Mouse (Mus musculus): Measurements from ENCODE around the gene Cd83.

Cd83 gene

DNA sequence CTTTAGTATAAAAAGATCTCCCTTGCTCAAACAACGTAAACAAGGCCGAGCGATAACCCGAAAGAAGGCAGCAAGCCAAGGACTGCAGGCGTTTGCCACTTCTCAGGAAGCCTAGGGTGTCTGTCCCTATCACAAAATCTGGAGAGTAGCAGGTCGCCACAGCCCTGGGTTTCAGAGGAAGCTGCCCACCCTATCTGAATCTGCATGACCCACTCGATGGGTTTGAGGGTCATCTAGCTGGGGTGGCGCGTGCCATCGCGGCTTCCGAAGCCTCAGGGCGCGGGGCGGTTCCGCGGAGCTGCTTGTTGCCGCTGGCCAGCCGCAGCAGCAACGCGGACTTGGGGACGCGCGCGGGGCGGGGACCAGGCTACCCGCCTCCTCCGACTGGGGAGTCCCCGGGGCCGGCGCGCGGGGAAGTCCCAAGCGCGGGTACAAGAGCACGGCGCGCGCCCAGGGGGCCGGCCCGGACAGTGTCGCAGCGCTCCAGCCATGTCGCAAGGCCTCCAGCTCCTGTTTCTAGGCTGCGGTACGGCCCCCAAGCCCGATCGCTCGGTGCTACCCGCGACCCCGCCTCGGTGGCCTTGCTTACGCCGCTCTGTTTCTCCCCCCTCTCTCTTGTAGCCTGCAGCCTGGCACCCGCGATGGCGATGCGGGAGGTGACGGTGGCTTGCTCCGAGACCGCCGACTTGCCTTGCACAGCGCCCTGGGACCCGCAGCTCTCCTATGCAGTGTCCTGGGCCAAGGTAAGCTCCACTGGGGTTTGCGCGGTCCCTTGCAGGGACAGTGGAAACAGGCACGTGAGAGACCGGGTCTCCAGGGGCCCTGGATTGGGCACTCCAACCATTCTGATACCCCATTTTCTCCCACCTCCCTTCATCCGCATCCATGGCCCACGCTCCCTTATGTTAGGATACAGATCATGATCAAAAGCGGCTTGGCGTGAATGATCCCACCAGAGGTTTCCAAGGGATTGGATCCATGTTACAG is at the start of gene Cd83:
Cd83 (plus strand) TSS at position 51 of the 987 bp plus-strand sequence.
- peak; percentile 69 for DNase-seq (ENCODE audit: low read depth, low spot score)

DNA sequence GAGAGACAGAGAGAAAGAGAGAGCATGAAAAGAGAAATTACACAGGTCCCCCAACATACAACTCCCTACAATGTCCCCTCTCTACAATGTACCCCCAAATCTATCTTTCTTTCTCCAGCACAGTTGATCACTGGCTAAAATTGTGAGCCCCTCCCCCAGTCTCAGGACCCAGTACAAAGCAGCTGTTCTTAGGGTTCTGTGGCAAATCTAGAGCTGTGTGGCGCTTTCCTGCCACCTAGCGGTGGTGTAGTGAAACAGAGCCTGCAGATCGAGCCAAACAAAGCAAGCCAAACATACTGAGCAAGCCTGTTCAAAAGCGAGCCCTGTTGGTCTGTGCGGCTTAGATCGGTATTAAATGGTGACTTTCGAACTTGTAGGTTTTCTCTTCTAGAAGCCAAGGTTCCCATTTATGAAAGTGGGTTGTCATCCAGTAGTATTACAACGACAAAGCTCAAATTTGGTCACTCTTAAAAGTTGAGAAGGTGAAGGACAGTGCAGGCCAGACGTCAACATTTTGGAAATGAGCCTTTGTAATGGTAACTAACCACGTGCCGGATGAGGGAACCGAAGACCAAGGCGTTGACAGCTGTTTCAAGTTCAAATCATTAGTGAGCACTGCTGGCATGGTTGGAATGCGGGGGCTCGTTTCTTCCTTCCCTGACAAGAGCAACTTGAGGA is 44.8 kb upstream of the Cd83 start:
- DNase-seq (ENCODE audit: low read depth, low spot score) = peak; percentile 92

DNA sequence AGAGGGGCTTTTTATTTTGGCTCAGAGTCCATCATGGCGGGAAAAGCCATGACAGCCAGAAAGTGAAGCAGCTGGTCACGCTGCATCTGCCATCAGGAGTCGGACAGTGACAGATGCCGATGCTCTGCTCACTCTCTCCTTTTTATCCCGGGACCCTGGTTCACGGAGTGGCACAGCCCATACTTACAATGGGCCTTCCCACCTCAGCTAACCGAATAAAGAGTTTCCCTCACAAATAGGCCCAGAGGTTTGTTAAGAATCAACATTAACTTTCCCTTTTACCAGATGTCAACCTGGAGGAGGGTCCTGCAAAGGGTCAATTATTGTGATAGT is 44.3 kb upstream of the Cd83 start:
- DNase-seq (ENCODE audit: low read depth, low spot score) = no peak

DNA sequence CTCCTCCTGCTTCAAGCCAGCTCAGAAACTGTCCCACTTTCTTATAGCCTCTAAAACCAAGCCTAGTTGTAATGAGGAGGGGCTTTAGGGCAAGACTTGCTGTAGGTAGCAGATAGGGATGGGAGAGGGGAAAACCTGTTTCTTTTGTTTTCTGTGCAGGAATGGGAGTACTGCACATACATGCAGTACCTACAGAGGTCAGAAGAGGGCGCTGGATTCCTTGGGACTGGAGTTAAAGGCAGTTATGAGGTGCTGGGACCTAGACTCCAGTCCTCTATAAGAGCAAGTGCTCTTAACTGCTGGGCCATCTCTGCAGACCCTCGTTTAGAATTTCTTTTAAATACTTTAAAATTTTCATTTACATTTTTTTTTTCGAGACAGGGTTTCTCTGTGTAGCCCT is 41.9 kb upstream of the Cd83 start:
- peak; percentile 34 for DNase-seq (ENCODE audit: low read depth, low spot score)

DNA sequence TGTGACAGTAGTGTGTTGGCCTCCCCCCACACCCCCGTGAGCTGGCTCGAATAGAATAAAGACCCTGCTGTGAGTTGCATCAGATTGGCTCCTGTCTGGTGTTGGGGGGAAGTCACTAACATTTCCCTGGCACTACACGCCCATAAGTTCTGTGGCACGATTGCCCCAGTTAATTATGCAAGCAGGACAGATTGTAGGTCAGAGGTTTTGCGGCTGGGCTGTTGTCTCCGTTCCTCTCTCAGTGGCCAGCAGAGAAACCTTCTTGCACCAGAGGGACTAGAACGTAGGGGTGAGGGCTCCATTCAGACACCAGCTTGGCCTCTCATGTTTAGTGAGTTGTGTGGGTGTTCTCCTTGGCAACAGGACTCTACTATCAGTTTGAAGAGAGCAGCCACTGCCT is 40.3 kb upstream of the Cd83 start:
- DNase-seq (ENCODE audit: low read depth, low spot score) = no peak

DNA sequence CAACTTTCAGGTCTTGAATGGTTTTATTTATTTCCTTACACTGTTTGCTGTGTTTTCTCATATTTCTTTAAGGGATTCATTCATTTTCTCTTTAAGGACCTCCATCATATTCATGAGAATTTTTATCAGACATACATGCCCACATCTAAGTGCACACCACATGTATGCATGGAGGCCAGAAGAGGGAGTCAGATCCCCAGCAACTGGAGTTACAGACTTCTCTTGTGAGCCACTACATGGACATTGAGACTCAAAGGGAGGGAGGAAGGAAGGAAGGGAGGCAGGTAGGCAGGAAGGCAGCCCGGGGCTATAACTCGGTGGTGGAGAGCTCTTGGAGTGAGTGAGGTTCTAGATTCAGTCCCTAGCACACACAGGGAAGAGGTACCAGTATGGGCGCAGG is 34.3 kb upstream of the Cd83 start:
- DNase-seq (ENCODE audit: low read depth, low spot score) = no peak

DNA sequence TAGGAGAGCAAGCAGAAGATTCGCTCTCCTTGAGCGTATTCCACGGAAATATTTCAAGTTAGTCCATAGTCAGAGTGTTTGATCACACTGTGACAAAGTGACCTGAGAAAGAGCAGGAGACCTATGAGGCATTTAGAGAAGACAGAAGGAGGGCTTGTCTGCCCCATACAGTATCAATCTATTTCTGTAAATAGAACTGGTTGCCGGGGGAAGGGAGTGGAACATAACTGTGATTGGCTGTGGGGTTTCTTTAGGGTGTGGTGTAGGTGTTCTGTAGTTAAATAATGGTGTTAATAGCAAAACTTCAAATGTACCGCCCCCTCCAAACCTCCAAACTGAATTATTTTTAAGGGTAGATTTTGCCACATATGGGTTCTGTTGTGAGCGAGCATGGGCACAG is 33.6 kb upstream of the Cd83 start:
- DNase-seq (ENCODE audit: low read depth, low spot score) = no peak

DNA sequence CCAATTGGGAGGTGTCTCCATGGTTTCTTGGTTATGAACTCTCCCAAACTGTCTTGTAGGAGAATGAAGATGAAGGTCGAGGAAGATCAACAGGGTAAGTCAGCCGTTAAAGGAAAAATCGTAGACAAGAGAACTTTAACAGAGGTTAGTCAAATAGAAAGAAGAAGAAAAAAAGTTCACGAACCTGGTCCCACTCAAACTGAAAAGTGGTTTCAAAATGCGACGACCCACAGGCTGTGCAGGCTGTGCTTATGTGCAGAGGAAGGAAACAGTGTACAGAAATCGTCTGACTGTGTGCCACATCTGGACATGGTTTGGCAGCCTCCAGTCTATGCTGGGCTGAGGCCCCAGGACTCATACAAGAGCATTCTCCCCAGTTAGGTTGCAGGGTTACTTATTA is 32.2 kb upstream of the Cd83 start:
- DNase-seq (ENCODE audit: low read depth, low spot score) = no peak

DNA sequence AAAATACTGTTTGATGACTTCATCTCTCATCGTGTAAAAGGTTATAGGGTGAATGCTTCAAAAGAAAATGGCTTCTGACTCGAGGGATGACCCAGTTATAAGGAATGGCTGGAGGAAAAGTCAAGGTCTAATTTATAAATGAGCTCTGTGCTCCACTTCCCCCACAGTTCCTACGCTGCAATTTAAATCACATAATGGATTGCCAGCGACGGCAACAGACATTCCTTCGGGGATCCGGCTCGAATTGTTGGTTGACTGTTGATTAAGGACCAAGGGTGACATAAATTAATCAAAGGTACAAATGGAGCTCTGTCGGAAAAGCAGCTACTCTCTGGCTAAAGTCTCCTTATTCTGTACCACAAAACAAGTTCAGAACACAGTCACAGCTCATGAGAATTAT is 30.9 kb upstream of the Cd83 start:
- no peak for DNase-seq (ENCODE audit: low read depth, low spot score)

DNA sequence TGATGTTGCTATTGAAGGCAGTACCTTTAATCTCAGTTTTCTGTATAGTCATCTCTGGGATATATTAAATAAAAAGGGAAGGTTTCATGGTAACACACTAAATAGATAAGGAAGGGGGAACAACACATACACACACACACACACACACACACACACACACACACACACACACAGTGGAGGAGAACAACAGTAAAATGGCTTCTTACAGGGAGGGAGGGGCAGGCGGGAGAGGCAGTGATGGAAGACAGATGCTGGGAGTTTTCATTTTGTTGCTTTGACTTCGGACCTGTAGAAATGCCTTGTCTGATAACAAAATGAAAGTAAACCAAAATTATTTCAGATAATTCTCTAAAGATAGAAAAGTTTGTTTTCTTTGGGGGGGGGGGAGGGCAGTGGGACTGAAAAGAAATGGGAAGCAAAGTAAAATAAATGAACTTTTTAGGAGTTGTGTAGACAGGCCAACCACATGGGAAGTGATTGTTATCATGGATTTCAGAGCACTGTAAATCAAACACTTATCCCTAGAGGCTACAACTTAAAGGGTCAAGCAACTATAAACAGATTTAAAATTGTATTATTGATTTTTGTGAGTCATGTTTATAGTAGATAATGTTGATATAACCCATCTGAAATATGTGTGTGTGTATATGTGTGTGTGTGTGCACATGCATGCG is 30.0 kb upstream of the Cd83 start:
- DNase-seq (ENCODE audit: low read depth, low spot score) = no peak

DNA sequence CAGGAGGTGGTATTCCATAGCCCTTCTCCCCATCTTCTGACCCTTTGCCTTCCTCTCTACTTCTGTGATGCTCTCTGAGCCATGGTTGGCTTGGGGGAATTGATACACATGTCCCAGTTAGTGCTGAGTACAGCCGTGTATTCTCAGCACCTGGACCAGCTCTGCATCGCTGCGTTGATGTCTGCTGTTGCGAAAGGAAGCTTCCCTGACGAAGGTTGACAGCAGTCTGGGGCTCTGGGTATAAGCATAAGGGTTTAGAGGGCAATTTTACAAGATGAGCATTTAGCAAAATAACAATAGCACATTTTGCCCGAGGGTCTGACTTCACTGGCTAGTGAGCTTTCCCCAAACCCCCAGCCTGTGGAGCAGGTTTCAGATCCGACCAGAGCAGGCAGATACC is 29.0 kb upstream of the Cd83 start:
- no peak for DNase-seq (ENCODE audit: low read depth, low spot score)

DNA sequence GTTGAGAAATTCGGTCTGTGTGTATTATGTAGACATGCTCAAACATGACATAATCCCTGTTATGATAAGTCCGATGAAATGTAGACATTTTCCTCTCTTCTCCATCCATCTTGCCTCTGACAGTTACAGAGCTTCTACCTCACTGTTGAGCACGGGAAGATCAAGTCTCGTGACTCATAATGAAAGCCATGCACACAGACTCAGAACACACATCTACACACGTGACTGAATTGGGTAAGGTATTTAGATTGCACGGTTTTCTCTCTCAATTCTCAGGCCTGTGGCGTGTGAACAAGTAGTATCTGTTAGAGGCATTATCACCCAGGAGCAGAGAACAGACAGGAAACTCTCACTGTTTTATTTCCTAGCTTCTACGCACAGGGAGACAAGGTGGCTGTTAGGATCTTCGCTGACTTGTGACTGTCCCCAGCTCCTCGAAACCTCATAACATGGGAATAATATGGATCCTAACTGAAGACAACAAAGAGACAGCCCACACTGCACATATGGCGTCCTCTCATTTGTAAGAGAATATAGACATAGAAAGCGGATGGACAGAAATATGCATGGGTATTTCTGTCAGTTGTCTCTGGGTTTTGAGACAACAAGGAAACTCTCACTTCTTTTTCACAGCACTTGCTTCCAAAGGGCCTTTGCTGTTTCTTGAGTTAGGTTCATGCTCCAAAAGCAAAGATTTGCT is 23.3 kb upstream of the Cd83 start:
- no peak for DNase-seq (ENCODE audit: low read depth, low spot score)

DNA sequence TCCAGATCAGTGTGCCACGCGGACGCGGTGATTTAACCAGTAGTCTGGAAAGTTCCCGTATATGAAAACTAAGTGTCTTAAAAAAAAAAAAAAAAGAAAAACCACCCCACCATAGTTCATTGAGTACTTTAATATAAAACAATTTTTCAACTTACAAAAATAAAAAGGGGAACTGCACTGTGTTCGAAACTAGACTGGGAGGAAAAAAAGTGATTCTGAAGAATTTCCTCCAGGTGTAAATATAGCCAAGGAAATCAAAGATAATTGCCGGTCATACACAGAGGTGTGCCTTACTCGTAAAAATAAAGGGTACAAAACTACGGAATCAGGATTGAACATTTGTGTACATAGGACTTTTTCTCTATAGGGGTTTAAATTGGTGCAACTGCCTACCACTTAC is 21.7 kb upstream of the Cd83 start:
- no peak for DNase-seq (ENCODE audit: low read depth, low spot score)

DNA sequence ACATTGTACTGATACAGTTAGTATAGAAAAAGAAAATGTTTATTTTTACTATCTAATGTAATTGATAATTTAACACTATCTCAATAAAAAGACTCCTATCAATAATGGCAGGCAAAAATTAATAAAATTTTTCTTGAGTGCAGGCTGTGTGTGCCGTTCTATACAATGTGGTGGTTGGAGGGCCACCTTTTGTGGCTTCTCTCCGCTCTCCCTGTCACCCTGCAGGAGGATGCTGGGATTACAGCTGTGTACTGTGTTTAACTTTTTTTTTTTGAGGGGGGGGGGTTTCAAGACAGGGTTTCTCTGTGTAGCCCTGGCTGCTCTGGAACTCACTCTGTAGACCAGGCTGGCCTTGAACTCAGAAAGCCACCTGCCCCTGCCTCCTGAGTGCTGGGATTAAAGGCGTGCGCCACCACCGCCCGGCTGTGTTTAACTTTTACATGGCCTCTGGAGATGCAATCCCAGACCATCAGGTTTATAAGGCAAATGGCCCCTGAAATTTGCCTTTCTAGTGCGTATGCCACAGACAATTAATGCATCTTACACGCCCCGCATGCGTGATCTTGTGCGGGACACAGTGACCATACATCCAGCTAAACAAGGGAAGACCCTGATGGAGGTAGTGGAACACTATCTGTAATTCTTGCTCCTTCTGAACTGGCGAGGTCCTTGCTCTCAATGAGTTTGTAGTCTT is 21.1 kb upstream of the Cd83 start:
- peak; percentile 23 for DNase-seq (ENCODE audit: low read depth, low spot score)

DNA sequence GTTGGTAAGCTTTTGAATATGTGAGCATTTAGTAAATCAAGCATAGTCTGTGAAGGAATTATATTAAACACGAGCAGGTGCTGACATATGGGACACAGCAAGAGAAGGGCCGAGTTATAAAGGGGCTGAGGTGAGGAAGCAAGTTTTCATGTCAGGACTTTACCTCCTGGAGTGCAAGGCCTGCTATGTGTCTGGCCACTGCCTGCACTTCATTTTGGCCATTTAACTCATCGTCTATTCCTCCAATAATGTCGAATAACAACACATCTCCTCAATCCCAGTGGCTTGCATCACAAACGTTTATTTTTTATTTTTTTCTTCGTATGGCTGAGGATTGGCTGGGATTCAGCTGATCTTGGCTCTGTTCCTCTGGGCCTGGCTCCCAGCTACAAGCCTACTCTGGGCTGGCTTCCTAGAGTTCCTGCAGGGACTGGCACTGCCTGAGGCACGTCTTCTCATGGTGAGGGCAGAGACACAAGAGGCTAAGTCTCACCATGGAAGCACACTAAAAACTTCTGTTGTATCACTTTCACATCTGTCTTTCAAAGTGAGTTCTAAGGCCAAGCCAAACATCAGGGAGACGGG is 20.5 kb upstream of the Cd83 start:
- no peak for DNase-seq (ENCODE audit: low read depth, low spot score)

DNA sequence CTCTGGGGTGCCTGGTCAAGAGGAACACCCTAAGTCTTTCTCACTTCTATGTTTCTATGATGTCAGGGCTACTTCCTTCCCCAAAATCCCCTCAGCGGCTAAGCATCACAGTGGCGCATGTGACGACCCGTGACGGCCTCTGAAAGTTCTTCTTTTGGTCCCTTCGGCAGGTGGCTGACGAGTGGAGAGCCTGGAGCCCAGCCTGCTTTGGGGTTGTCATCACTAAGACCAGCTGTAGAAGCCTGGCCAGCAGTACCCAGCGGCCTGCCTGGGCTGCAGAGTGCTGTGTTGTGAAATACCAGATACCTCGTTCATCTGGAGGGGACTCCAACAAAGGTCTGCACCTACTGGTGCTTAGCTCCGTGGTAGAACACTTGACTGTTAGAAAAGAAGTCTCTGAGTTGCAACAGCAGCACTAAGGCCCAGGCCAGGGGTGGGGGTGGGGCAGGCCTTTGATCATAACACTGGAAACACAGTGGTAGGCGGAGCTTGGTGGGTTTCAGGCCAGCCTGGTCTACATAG is 19.2 kb upstream of the Cd83 start:
- DNase-seq (ENCODE audit: low read depth, low spot score) = peak; percentile 57

DNA sequence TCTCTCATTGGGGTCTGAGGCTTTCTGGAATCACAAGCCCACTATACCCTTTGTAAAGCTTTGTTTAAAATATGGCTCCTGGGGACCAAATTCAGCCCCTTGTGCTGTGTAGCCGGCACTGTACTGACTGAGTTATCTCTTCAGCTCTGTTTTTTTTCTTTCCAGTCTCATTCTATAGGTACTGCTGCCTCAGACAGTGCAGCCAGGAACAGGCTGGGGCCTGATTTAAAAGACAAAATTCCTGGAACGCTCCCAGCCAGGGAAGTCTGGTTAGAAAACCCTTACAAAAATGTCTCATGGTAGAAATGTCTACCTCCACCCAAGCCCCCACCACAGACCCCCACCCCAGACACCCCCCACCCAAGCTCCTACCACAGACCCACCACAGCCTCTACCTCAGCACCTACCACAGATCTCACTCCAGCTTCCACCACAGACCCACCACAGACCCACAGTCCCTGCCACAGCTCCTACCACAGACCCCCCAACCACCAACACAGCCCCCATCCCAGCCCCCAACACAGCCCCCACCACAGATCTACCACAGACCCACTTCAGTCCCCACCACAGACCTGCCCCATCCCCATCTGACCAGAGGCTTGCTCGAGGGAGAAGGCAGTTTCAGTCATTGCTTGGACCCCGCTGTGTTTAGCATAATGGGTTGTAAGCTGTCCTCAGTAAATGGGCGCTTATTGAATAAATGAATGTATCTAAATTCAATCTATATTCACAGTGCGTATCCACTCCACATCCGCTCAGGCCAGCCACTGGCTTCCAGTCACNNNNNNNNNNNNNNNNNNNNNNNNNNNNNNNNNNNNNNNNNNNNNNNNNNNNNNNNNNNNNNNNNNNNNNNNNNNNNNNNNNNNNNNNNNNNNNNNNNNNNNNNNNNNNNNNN is 17.5 kb upstream of the Cd83 start:
- DNase-seq (ENCODE audit: low read depth, low spot score) = no peak

DNA sequence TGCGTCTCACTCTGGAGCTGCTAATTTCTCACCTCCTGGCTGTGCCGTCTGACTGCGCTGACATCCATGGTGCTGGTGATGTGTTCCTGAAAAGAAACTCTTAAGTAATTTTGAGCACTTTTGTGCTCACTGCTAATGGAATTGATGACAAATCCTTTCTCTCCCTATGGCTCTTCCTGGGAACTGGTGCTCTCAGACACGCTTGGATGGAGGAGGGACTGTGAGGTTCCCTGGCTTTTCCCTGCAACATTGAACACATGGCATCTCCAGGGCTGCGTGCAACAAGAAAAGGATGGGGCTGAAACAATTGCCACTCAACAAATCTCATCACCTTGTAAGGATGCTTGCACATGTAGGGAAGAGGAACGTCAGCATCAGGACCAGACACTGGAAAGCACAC is 11.6 kb upstream of the Cd83 start:
- no peak for DNase-seq (ENCODE audit: low read depth, low spot score)

DNA sequence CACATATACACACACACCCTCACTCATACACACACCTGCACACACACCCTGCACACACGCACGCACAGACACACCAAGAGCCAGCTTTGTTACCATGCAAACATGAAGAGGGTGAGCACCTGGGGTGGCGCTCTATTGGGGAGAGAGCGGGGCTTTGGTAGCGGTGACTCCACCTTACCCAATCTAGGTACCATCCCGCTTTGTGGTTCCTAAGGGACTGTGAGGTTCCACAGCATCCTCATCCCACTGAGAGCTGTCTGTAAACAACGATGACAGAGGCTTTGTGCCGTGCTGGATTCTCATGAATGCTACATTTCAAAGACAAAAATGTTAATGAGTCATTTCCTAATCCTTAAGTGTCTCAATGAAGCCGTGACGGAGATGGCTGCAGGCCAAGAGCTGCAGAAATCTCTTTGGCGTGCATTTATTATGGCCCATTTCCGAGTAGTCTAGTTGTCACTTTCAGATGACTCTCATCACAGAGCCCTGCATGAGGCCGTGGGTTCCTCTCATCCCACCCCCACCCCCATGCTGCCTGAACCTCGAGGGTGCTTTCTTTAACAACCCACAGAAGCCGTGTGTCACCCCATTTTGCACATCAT is 10.5 kb upstream of the Cd83 start:
- peak; percentile 74 for DNase-seq (ENCODE audit: low read depth, low spot score)

Data from ZHBTc4 (cell line).